Mouse (Mus musculus) stomach, embryonic 14.5 days (tissue): ENCODE measurements around the gene Nkx2-2. TPM values are rescaled to one million over a fixed set of nuclear protein-coding genes. Genes with fewer than 3 reads are reported as not detected.

Experiments used
- ATAC-seq: fragments of 200-750 bp; cut with Nextera tagmentation; 2 replicates; pipeline ENCODE4 v1.8.0; 2017; ENCODE audit warnings: low read depth, moderate TSS enrichment; ENCODE audit not compliant: insufficient number of reproducible peaks, insufficient read depth, low FRiP score
- H3K27ac ChIP-seq: fragments of 300-500 bp; sonication (generic); 2 replicates; pipeline ENCODE4 v1.5.1; 2014; ENCODE audit warnings: mild to moderate bottlenecking, low read length, moderate library complexity, mixed read lengths
- H3K27me3 ChIP-seq: fragments of 300-500 bp; sonication (generic); 2 replicates; pipeline ENCODE4 v1.6.1; 2014; ENCODE audit warnings: low read length, control low read depth, mixed read lengths; ENCODE audit not compliant: control insufficient read depth, insufficient read depth
- H3K36me3 ChIP-seq: fragments of 300-500 bp; sonication (generic); 2 replicates; pipeline ENCODE4 v1.6.1; 2014; ENCODE audit warnings: mild to moderate bottlenecking, control low read depth, low read length, moderate library complexity, mixed read lengths; ENCODE audit not compliant: control insufficient read depth, insufficient read depth
- H3K4me1 ChIP-seq: fragments of 300-500 bp; sonication (generic); 2 replicates; pipeline ENCODE4 v1.6.1; 2014; ENCODE audit warnings: low read length, control low read depth, mixed read lengths; ENCODE audit not compliant: control insufficient read depth, insufficient read depth
- H3K4me2 ChIP-seq: fragments of 300-500 bp; sonication (generic); replicated peaks from 2 replicates; pipeline ENCODE4 v1.6.1; 2014; ENCODE audit warnings: low read depth, low read length, control low read depth
- H3K4me3 ChIP-seq: fragments of 300-500 bp; sonication (generic); 2 replicates; pipeline ENCODE4 v1.5.1; 2014; ENCODE audit warnings: low read depth, low read length, control low read depth
- H3K9ac ChIP-seq: fragments of 300-500 bp; sonication (generic); replicated peaks from 2 replicates; pipeline ENCODE4 v1.6.1; 2014; ENCODE audit warnings: low read depth, mild to moderate bottlenecking, control low read depth, low read length, moderate library complexity, mixed read lengths
- H3K9me3 ChIP-seq: fragments of 300-500 bp; sonication (generic); 2 replicates; pipeline ENCODE4 v1.6.1; 2016; ENCODE audit warnings: low read depth, low read length, control low read depth; ENCODE audit not compliant: control insufficient read depth
- WGBS: fragments of 180-500 bp; shearing (Covaris S2); extraction: QIAGEN DNeasy Blood & Tissue Kit; methylation state at CpG from one replicate; pipeline ENCODE4 v1.1.7; 2014; 5-methylcytosine and 5-hydroxymethylcytosine counted together
- polyA plus RNA-seq: library from polyadenylated mRNA; unstranded; fragments of >200 nt; fragmentation: Nextera tagmentation; extraction: Ambion mirVana; gene quantifications from 2 replicates; pipeline ENCODE4 v1.2.1, GENCODE M21; 2014

Gene Nkx2-2
- polyA plus RNA-seq, 1 experiment from 2014 or later = 0.14 TPM

DNA sequence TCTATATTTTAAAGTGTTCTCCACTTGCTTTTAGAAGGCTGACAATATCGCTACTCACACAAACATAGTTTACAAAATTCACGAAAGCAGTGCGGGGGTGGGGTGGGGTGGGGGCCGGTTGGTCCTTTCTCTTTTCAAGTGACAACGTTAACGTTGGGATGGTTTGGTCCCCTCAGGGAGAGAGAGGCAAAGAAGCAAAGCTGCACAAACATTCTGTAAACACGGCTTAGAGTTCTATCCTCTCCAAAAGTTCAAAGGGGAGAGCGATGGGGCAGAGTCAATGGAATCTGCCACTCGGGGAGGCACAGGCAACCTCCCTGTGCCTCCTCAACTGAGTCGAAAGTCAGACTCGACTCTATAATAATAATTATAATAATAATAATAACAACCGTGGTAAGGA lies 10.5 kb downstream of the Nkx2-2 start:
- Histone ChIP-seq H3K27ac (no peak overlapping the region), H3K4me2 (peak overlapping the region; percentile 39; the same call in 1 of the 2 replicates), H3K9me3 (no peaks in the 10 kb centered on the region), H3K36me3 (no peaks in the 10 kb centered on the region), H3K4me3 (peak overlapping the region; percentile 18), H3K4me1 (peaks cover 4% of the 10 kb centered on the region; the same call in 1 of the 2 replicates), H3K9ac (no peak overlapping the region), H3K27me3 (peaks cover 71% of the 10 kb centered on the region)
- WGBS = 2% methylated on average over 12 of the region's 12 CpGs
- no peak for ATAC-seq

- 5% methylated on average over 25 of the region's 25 CpGs for WGBS
- peaks cover 4% of the 10 kb centered on the region; the same call in 1 of the 2 replicates for H3K4me1 ChIP-seq
- no peak overlapping the region for H3K9ac ChIP-seq
- H3K27ac ChIP-seq = no peak overlapping the region
- H3K9me3 ChIP-seq = no peaks in the 10 kb centered on the region
- no peak overlapping the region for H3K4me2 ChIP-seq
- peaks cover 71% of the 10 kb centered on the region for H3K27me3 ChIP-seq
- H3K4me3 ChIP-seq = 0 out of 2 replicates have a peak overlapping the region, but pooled peaks have one; percentile 3
- ATAC-seq = no peak
- H3K36me3 ChIP-seq = no peaks in the 10 kb centered on the region
Measured at GRCm38 (mm10) chr2:147182709-147183260, 11.3 kb downstream of the Nkx2-2 start.

DNA sequence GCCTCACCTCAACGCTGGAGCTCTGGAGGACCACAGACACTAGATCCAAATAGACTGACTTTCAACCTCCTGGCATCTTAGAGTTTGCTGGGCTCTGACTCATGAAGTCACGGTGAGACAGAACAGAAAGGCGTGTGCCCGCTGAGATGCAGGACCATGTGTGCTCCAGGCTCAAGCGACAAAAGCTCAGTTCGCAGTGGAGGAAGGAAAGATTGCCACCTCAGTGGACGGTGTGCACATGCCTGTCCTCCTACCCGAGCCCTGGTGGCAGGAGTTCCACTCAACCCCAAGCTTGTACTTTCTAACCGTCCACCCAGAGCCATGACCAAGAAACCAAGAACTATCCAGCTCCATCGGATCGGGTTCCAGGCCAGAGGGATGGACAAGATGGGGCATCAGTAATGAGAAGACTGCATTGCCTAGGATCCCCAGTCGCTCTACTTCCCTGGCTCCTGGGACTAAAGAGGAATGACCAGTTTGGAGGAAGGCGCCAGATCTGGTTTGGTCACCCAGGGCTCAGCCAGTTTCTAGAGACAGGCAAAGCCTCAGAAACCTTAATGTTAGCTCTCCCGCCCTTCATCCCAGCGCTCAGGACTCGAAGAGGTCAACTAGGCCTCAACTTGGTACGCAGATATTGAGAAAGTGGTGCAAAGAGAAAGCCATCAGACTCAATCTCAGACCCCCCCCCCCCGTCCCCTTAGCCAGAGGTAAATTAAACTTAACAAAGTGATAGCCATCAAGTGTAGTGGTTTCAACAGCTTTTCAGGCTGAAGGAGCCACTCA lies 11.9 kb downstream of the Nkx2-2 start:
- no peak for ATAC-seq
- Histone ChIP-seq H3K4me2 (no peak overlapping the region), H3K27me3 (peaks cover 66% of the 10 kb centered on the region), H3K27ac (no peak overlapping the region), H3K36me3 (no peaks in the 10 kb centered on the region), H3K4me3 (no peak overlapping the region), H3K9ac (no peak overlapping the region), H3K9me3 (no peaks in the 10 kb centered on the region), H3K4me1 (peaks cover 4% of the 10 kb centered on the region; the same call in 1 of the 2 replicates)
- 14% methylated on average over 18 of the region's 18 CpGs for WGBS

- Histone ChIP-seq H3K9ac (no peak overlapping the region), H3K4me1 (peaks cover 4% of the 10 kb centered on the region; the same call in 1 of the 2 replicates), H3K27ac (no peak overlapping the region), H3K27me3 (peaks cover 62% of the 10 kb centered on the region), H3K4me2 (no peak overlapping the region), H3K36me3 (no peaks in the 10 kb centered on the region), H3K9me3 (no peaks in the 10 kb centered on the region), H3K4me3 (no peak overlapping the region)
- WGBS = 14% methylated on average over 5 of the region's 5 CpGs
- no peak for ATAC-seq
Measured at GRCm38 (mm10) chr2:147181304-147181665, 12.8 kb downstream of the Nkx2-2 start.

- Histone ChIP-seq H3K4me1 (peaks cover 4% of the 10 kb centered on the region; the same call in 1 of the 2 replicates), H3K27me3 (peaks cover 60% of the 10 kb centered on the region), H3K36me3 (no peaks in the 10 kb centered on the region), H3K9me3 (no peaks in the 10 kb centered on the region), H3K9ac (no peak overlapping the region), H3K4me3 (no peak overlapping the region), H3K27ac (no peak overlapping the region), H3K4me2 (no peak overlapping the region)
- no peak for ATAC-seq
- WGBS = 5% methylated on average over 32 of the region's 32 CpGs
Measured at GRCm38 (mm10) chr2:147180649-147181303, 13.3 kb downstream of the Nkx2-2 start.

DNA sequence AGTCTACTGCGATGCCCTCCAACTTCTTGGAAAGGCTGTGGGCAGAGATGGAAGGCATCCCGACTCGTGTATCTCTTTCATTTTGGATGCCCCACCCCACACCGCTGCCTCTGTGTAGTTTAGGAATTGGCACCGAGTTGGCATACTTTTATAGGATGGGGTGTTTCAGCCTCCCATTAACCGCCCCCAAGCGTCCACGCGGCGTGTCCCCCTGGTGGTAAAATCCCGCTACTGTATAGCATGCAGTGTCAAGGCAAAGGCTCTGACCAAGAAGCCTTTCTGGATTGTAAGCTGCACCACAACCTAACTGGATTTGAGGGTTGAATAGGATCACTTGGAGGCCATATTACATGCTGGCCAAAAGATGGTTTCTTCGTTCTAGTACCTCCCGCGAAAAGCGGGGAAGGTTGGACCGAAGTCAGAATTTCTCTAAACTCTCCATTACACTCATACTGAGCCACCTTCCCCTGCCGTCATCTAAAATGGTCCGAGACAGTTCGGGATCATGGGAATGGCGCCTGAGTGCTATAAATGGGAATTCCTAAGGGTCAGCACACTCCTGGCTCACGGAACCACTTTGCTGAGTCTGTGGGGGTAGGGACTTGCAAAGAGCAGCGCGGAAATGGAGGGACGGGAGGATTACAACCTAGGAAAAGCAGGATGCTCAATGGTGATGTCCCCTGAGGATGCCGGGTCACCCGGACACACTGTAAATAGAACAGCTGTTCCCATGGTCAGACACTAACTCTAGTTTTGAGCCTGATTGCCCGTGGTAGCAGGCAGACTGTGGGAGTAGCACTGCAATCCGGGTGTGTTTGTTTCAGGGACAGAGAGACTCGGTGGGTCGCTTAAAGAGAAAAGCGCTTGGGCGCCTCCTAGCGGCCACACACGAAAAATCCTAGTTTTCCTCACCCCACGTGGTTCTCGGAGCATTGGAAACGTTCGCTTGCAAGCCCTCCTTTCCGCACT lies 15.7 kb downstream of the Nkx2-2 start:
- 2% methylated on average over 39 of the region's 39 CpGs for WGBS
- peaks cover 48% of the 10 kb centered on the region for H3K27me3 ChIP-seq
- H3K27ac ChIP-seq = no peak overlapping the region
- no peaks in the 10 kb centered on the region for H3K9me3 ChIP-seq
- H3K4me1 ChIP-seq = no peaks in the 10 kb centered on the region
- no peak overlapping the region; the same call in 1 of the 2 replicates for H3K9ac ChIP-seq
- H3K4me2 ChIP-seq = peak overlapping the region; percentile 42
- no peaks in the 10 kb centered on the region for H3K36me3 ChIP-seq
- ATAC-seq = peak; percentile 34; the same call in 1 of the 2 replicates
- peak overlapping the region; percentile 26 for H3K4me3 ChIP-seq

DNA sequence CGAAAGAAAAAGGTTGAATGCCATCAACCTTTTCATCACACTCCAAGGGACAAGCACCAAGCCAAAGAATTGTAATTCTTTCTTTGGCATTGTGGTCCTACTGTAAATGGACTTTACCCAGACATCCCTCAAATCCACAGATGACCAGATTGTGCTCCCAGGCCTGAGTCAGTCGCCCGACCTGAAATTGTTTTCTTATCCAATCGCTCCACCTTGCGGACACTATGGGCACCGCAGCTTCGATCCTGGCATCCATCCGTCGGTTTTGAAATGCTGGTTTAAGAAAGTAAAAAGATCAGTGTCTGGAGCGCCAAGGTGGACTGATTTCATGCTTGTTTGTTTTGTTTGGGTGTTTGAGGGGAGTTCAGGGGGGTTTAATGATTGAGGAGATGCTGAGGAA lies 16.4 kb downstream of the Nkx2-2 start:
- H3K4me3 ChIP-seq = peak overlapping the region; percentile 26
- no peaks in the 10 kb centered on the region for H3K9me3 ChIP-seq
- H3K27me3 ChIP-seq = peaks cover 45% of the 10 kb centered on the region
- no peaks in the 10 kb centered on the region for H3K36me3 ChIP-seq
- no peak overlapping the region for H3K27ac ChIP-seq
- no peak overlapping the region for H3K9ac ChIP-seq
- no peaks in the 10 kb centered on the region for H3K4me1 ChIP-seq
- H3K4me2 ChIP-seq = peak overlapping the region; percentile 42
- no peak for ATAC-seq
- 9% methylated on average over 10 of the region's 10 CpGs for WGBS

GRCm38 (mm10) chr2:147175296-147175695 lies 18.7 kb downstream of the Nkx2-2 start:
- no peaks in the 10 kb centered on the region for H3K9me3 ChIP-seq
- H3K27ac ChIP-seq = no peak overlapping the region
- no peak overlapping the region for H3K9ac ChIP-seq
- H3K36me3 ChIP-seq = no peaks in the 10 kb centered on the region
- WGBS = 85% methylated on average over 11 of the region's 11 CpGs
- H3K4me3 ChIP-seq = no peak overlapping the region
- H3K4me1 ChIP-seq = no peaks in the 10 kb centered on the region
- ATAC-seq = no peak
- H3K27me3 ChIP-seq = peaks cover 24% of the 10 kb centered on the region
- H3K4me2 ChIP-seq = no peak overlapping the region
